Mouse (Mus musculus): Measurements from ENCODE around the gene Rnf212. TPM values are rescaled to one million over a fixed set of nuclear protein-coding genes. Genes with fewer than 3 reads are reported as not detected.
"Not testable (repeated sequence)": the region's sequence is repeated elsewhere in the genome, so short reads cannot be mapped to it uniquely, and the experiment has no call there.

Gene Rnf212
- polyA plus RNA-seq (2015; fragmentation: Nextera tagmentation; extraction: Ambion mirVana) = not detected in 2 replicates

DNA sequence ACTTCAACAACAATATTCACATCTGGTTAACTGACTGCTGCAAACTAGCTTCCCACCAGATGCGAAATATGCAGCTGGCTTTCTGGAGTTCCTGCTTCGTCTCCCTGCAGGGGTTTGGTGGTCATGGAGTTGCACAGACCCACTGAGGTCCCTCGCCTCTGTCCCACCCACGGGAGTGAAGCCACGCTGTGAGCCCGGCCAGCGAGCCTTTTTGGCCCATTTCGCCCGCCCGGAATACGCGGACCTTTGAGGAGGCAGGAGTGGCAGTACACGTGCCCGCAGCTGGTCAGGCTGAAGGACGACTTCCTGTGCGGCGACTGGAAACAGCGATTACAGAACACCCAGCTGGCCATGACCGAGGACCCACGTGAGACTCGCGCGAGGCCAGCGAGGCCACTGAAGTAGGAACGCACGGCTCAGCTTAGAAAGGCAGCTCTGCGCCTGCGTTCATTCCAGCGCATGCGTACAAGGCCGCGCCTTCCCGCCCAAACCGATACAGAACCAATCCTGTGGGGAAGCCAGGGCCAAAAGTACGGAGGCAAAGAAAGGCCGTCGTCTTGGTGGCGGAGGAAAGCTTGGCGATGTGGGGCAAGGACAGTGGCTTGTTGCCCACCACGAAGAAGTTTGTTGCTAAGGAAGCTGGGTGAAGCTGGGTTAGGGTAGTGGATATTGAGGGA, at the start of gene Rnf212:
Rnf212 (minus strand) TSS at position 353 of the 677 bp plus-strand sequence.
- WGBS = 77% methylated on average over 40 of the region's 40 CpGs
- DNase-seq (ENCODE audit: low spot score) = no peak

GRCm38 (mm10) chr5:108823276-108823675, 48.5 kb upstream of the Rnf212 start:
- Histone ChIP-seq H3K36me3 (ENCODE audit: insufficient read depth, low read length) (no peaks in the 10 kb centered on the region), H3K27me3 (ENCODE audit: insufficient read depth, low read length) (no peaks in the 10 kb centered on the region), H3K9me3 (replicated peaks; ENCODE audit: low read length) (no peaks in the 10 kb centered on the region), H3K4me2 (ENCODE audit: low read length) (no peak overlapping the region), H3K9ac (ENCODE audit: low read depth, low read length) (no peak overlapping the region), H3K27ac (no peak overlapping the region), H3K4me1 (replicated peaks; ENCODE audit: insufficient read depth, low read length) (no peaks in the 10 kb centered on the region), H3K4me3 (replicated peaks; ENCODE audit: low read depth, low read length) (no peak overlapping the region)
- ATAC-seq (replicated peaks; ENCODE audit: low FRiP score, low read depth) = no peak
- DNase-seq (ENCODE audit: low spot score) = no peak
- WGBS = 88% methylated on average over 2 of the region's 2 CpGs
- TF ChIP-seq CTCF (IDR thresholded peaks at IDR 0.05; ENCODE audit: low read depth) = no peak

More for the DNA sequence above, at the start of gene Rnf212:
- no peak for ATAC-seq (replicated peaks; ENCODE audit: low FRiP score, low read depth)
- H3K36me3 ChIP-seq (ENCODE audit: insufficient read depth, low read length) = no peaks in the 10 kb centered on the region
- H3K27ac ChIP-seq = no peak within 1 kb of the TSS
- no peaks in the 10 kb centered on the region for H3K4me1 ChIP-seq (replicated peaks; ENCODE audit: insufficient read depth, low read length)
- no peaks in the 10 kb centered on the region for H3K27me3 ChIP-seq (ENCODE audit: insufficient read depth, low read length)
- H3K4me3 ChIP-seq (replicated peaks; ENCODE audit: low read depth, low read length) = no peak within 1 kb of the TSS
- no peak for TF ChIP-seq CTCF (IDR thresholded peaks at IDR 0.05; ENCODE audit: low read depth)
- no peaks in the 10 kb centered on the region for H3K9me3 ChIP-seq (replicated peaks; ENCODE audit: low read length)
- no peak within 1 kb of the TSS for H3K4me2 ChIP-seq (ENCODE audit: low read length)
- no peak within 1 kb of the TSS for H3K9ac ChIP-seq (ENCODE audit: low read depth, low read length)

- ATAC-seq (replicated peaks; ENCODE audit: low FRiP score, low read depth); DNase-seq (ENCODE audit: low spot score); H3K27ac ChIP-seq; H3K36me3 ChIP-seq (ENCODE audit: insufficient read depth, low read length); H3K4me1 ChIP-seq (replicated peaks; ENCODE audit: insufficient read depth, low read length); H3K27me3 ChIP-seq (ENCODE audit: insufficient read depth, low read length); H3K4me3 ChIP-seq (replicated peaks; ENCODE audit: low read depth, low read length); H3K4me2 ChIP-seq (ENCODE audit: low read length); H3K9ac ChIP-seq (ENCODE audit: low read depth, low read length); H3K9me3 ChIP-seq (replicated peaks; ENCODE audit: low read length): not testable (repeated sequence)
- WGBS = 63% methylated on average over 2 of the region's 2 CpGs
Measured at GRCm38 (mm10) chr5:108808750-108809149, 34.0 kb upstream of the Rnf212 start, which contains the start of gene Vmn2r8. Vmn2r8 (minus strand) TSS chr5:108808850.

DNA sequence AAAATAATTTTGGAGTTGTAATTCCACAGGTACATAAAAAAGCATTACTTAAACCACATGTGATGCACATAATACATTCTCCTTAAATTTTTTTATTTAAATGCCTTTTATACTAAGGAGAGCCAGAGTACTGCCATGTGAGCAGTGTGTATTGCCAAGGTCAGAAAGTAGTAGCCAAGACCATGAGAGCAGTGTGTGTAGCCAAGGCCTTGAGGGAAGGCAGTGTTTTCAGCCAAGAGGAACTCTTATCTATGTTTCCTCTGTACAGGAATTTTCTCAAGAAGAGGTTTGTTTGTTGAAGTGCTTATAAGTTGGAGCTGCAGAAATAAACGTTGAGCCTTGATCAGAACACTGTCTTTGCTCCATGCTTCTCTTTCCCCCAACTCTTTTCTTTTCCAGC, 28.9 kb upstream of the Rnf212 start:
- Histone ChIP-seq H3K4me1 (replicated peaks; ENCODE audit: insufficient read depth, low read length) (no peaks in the 10 kb centered on the region), H3K4me3 (replicated peaks; ENCODE audit: low read depth, low read length) (no peak overlapping the region), H3K27ac (no peak overlapping the region), H3K4me2 (ENCODE audit: low read length) (no peak overlapping the region), H3K9ac (ENCODE audit: low read depth, low read length) (no peak overlapping the region), H3K36me3 (ENCODE audit: insufficient read depth, low read length) (no peaks in the 10 kb centered on the region), H3K9me3 (replicated peaks; ENCODE audit: low read length) (no peaks in the 10 kb centered on the region), H3K27me3 (ENCODE audit: insufficient read depth, low read length) (no peaks in the 10 kb centered on the region)
- no peak for ATAC-seq (replicated peaks; ENCODE audit: low FRiP score, low read depth)
- TF ChIP-seq CTCF (IDR thresholded peaks at IDR 0.05; ENCODE audit: low read depth) = no peak
- 43% methylated on average over 1 of the region's 1 CpGs for WGBS
- no peak for DNase-seq (ENCODE audit: low spot score)

DNA sequence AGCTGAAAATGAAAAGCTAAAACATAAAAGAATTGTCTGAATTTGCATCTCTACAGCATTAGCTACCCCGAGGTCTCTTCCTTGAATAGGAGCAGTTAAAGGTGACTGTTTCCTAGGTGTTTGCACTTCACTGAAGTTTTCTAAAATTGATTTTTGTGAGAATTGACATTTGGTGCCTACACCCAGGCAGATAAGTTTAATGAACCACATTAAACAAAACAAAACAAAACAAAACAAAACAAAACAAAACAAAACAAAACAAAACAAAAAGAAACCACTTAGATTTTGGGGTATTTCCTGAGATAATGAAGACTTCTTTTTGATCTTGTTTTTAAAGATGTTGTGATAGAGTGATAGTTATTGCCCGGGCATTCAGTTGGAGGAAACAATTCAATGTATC, 20.5 kb upstream of the Rnf212 start, which contains the start of gene Tmed11:
Tmed11 (minus strand) TSS at position 101 of the 400 bp plus-strand sequence.
- H3K9ac ChIP-seq (ENCODE audit: low read depth, low read length); ATAC-seq (replicated peaks; ENCODE audit: low FRiP score, low read depth); H3K4me2 ChIP-seq (ENCODE audit: low read length); H3K36me3 ChIP-seq (ENCODE audit: insufficient read depth, low read length); H3K9me3 ChIP-seq (replicated peaks; ENCODE audit: low read length); DNase-seq (ENCODE audit: low spot score); H3K27ac ChIP-seq; H3K4me3 ChIP-seq (replicated peaks; ENCODE audit: low read depth, low read length); H3K27me3 ChIP-seq (ENCODE audit: insufficient read depth, low read length); H3K4me1 ChIP-seq (replicated peaks; ENCODE audit: insufficient read depth, low read length): not testable (repeated sequence)
- 66% methylated on average over 2 of the region's 2 CpGs for WGBS

GRCm38 (mm10) chr5:108790385-108790784, 15.6 kb upstream of the Rnf212 start:
- DNase-seq (ENCODE audit: low spot score) = peak; percentile 7
- H3K4me3 ChIP-seq (replicated peaks; ENCODE audit: low read depth, low read length); H3K27ac ChIP-seq; H3K4me2 ChIP-seq (ENCODE audit: low read length); H3K36me3 ChIP-seq (ENCODE audit: insufficient read depth, low read length); H3K4me1 ChIP-seq (replicated peaks; ENCODE audit: insufficient read depth, low read length); H3K27me3 ChIP-seq (ENCODE audit: insufficient read depth, low read length); ATAC-seq (replicated peaks; ENCODE audit: low FRiP score, low read depth); H3K9me3 ChIP-seq (replicated peaks; ENCODE audit: low read length); H3K9ac ChIP-seq (ENCODE audit: low read depth, low read length): not testable (repeated sequence)
- WGBS = 35% methylated on average over 1 of the region's 1 CpGs
- TF ChIP-seq CTCF (IDR thresholded peaks at IDR 0.05; ENCODE audit: low read depth) = peak; percentile 65

- no peaks in the 10 kb centered on the region for H3K36me3 ChIP-seq (ENCODE audit: insufficient read depth, low read length)
- no peak overlapping the region for H3K9ac ChIP-seq (ENCODE audit: low read depth, low read length)
- TF ChIP-seq CTCF (IDR thresholded peaks at IDR 0.05; ENCODE audit: low read depth) = no peak
- H3K9me3 ChIP-seq (replicated peaks; ENCODE audit: low read length) = no peaks in the 10 kb centered on the region
- no peaks in the 10 kb centered on the region for H3K4me1 ChIP-seq (replicated peaks; ENCODE audit: insufficient read depth, low read length)
- no peak overlapping the region for H3K4me2 ChIP-seq (ENCODE audit: low read length)
- no peak overlapping the region for H3K27ac ChIP-seq
- 79% methylated on average over 2 of the region's 2 CpGs for whole genome bisulfite sequencing
- no peaks in the 10 kb centered on the region for H3K27me3 ChIP-seq (ENCODE audit: insufficient read depth, low read length)
- DNase-seq (ENCODE audit: low spot score) = no peak
- ATAC-seq (replicated peaks; ENCODE audit: low FRiP score, low read depth) = no peak
- H3K4me3 ChIP-seq (replicated peaks; ENCODE audit: low read depth, low read length) = no peak overlapping the region
Measured at GRCm38 (mm10) chr5:108760002-108760401, 14.8 kb downstream of the Rnf212 start.
